Mouse (Mus musculus) ES-E14 (cell line): ENCODE data around the gene Iqce.

Experiments used
- CHD2 ChIP-seq: IDR thresholded peaks from 2 replicates; pipeline ENCODE4 v1.6.1; 2014; ENCODE audit warnings: mild to moderate bottlenecking, low read depth, low read length, inconsistent platforms
- ZC3H11A ChIP-seq: IDR thresholded peaks from 2 replicates; pipeline ENCODE4 v1.6.1; 2012; ENCODE audit warnings: low read depth, mild to moderate bottlenecking, inconsistent platforms, low read length, borderline replicate concordance
- ZNF384 ChIP-seq: IDR thresholded peaks from 2 replicates; pipeline ENCODE4 v1.6.1; 2012; ENCODE audit warnings: low read depth, low read length, inconsistent platforms

GRCm38 (mm10) chr5:140741040-140741439 is 38.9 kb upstream of the Iqce start:
- TF ChIP-seq CHD2 (no peak), ZNF384 (no peak), ZC3H11A (no peak)
